Mouse (Mus musculus) neutrophil, adult 83 days (primary cell): Measurements from ENCODE around the gene Gm16429. TPM values are rescaled to one million over a fixed set of nuclear protein-coding genes. Genes with fewer than 3 reads are reported as not detected.

Experiments
- total RNA-seq, 2 experiments: library from RNA; stranded (reverse); gene quantifications; one replicate each; pipeline ENCODE4 v1.2.4; 2023

Gm16429 gene
- not detected for total RNA-seq

DNA sequence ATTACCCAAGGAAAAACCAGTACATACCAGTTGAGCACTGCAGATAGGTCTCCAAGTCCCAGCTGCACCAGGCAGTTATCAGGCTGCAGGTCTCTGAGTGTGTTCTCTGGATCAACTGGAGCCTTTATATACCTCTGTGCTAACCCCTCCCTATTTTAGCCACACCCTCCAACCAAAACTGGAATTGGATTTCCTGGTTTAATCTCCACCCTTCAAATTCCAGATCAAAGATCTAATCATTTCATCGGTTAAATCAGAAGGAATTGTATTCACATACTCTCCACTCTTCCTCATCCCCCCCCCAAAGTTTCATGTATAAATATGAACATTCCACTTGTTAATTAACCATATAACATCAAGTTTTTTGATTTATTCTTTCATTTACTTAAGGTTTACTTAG, at the start of gene Gm16429:
Gene Gm16429 (minus strand): TSS at position 101 of the 400 bp plus-strand sequence.

Other genes with a start within 250 kb of the Gm16429 start
- gene Gm7792, start 85.3 kb downstream of the Gm16429 start, total RNA-seq = not detected
- gene BC061212, start 141.5 kb upstream of the Gm16429 start, total RNA-seq = not detected
- not detected for gene Gm6351, start 147.3 kb upstream of the Gm16429 start, total RNA-seq